In the genomic region with DNA sequence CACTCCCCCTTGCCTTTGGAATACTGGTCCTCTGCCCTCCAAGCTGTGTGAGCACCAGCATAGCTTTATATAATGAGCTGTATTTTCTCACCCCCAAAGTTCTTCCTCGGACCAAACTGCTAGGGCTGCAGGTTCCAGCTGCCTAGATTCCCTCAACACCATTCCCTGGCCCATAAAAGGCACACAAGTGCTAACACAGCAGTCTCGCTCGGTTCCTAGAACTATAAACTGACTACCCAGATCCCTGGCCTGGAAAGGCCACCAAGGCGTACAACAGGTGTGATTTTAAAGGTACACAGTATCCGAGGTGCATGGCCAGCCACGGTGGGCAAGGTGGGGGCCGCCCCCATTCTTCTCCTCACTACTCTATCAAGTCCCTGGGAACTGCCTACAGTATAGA, we compare ENCODE assay signal across 15 mouse cellular contexts.
"Had no signal": no experiment of that assay in that cellular context is flagged by ENCODE, and none has a peak within 500 bp of the region (broad histone marks: within the 10 kb centered on the region; RNA-seq: fewer than 3 reads in every experiment).

No protein-coding gene starts in this region.

- H3K4me2 ChIP-seq: lung, embryonic 15.5 days; midbrain, embryonic 11.5 days; midbrain, embryonic 13.5 days; midbrain, embryonic 15.5 days; neural tube, embryonic 12.5 days had no signal

- H3K4me3 ChIP-seq: lung, embryonic 15.5 days; midbrain, embryonic 13.5 days; midbrain, embryonic 15.5 days; neural tube, embryonic 12.5 days had no signal

- H3K36me3 ChIP-seq: lung, embryonic 15.5 days; midbrain, embryonic 13.5 days; midbrain, embryonic 15.5 days; neural tube, embryonic 12.5 days had no signal

- H3K27ac ChIP-seq: lung, embryonic 15.5 days; macrophage; midbrain, embryonic 13.5 days; midbrain, embryonic 15.5 days; neural tube, embryonic 12.5 days had no signal

- H3K9ac ChIP-seq: lung, embryonic 15.5 days; midbrain, embryonic 13.5 days; midbrain, embryonic 15.5 days; neural tube, embryonic 12.5 days had no signal

- H3K27me3 ChIP-seq: lung, embryonic 15.5 days had no signal

- ATAC-seq: lung, postnatal 0 days; midbrain, embryonic 13.5 days; midbrain, embryonic 15.5 days had no signal

- H3K9me3 ChIP-seq: lung, embryonic 15.5 days; midbrain, embryonic 15.5 days had no signal

- DNase-seq: lung, adult 2 months; lung, postnatal 14 days; lung, postnatal 36 days; right cerebral cortex, postnatal 14 days; spleen, adult 18-20 months; thymus, adult 18-20 months; thymus, postnatal 14 days; thymus, postnatal 36 days had no signal
